In the genomic region with DNA sequence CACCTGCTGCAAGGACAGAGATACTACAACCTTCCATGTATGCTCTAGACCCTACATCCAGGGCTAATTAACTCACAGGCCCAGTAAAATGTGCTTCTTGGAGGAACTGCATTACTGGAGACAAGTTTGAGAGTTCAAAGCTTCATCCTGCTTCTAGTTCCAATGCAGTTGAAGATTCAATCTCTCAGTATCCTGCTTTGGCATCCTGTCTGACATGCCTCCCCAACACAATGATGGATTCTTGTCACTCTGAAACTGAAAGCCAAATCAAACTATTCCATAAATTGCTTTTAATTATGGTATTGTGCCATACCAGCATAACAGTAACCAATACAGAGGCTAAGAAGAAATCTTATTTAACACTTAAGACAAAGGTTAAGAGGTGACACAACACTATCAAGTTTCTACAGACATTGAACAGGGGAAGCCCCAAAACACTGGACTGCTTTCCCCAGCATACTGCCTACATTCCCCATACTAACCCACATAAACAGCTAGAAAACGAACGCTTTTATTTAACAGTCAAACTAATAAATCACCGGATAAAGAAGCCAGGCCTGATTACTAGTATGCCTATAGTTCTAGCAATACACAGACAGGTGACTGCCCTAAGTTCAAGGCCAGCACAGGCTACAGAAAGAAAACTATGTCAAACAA, we compare ENCODE assay signal across 27 mouse cellular contexts.
"Had no signal": no experiment of that assay in that cellular context is flagged by ENCODE, and none has a peak within 500 bp of the region (broad histone marks: within the 10 kb centered on the region; RNA-seq: fewer than 3 reads in every experiment).

No protein-coding gene starts in this region.

- H3K27me3 ChIP-seq: heart, embryonic 12.5 days; hindbrain, embryonic 13.5 days; hindbrain, embryonic 15.5 days; kidney, embryonic 15.5 days; limb, embryonic 12.5 days; liver, embryonic 13.5 days; liver, embryonic 15.5 days had no signal

- H3K4me1 ChIP-seq: heart, embryonic 10.5 days; heart, embryonic 12.5 days; hindbrain, embryonic 13.5 days; hindbrain, embryonic 15.5 days; kidney, embryonic 15.5 days; limb, embryonic 10.5 days; limb, embryonic 12.5 days had no signal

- H3K27ac ChIP-seq: gastrocnemius, adult 2 months; heart, embryonic 10.5 days; hindbrain, embryonic 13.5 days; hindbrain, embryonic 15.5 days; hindbrain, postnatal 0 days; kidney, embryonic 15.5 days; kidney, postnatal 0 days; left cerebral cortex, adult 2 months; limb, embryonic 10.5 days; limb, embryonic 12.5 days; liver, embryonic 13.5 days; liver, embryonic 15.5 days had no signal

- H3K9ac ChIP-seq: heart, embryonic 12.5 days; hindbrain, embryonic 13.5 days; hindbrain, embryonic 15.5 days; kidney, embryonic 15.5 days; limb, embryonic 12.5 days; liver, embryonic 13.5 days; liver, embryonic 15.5 days had no signal

- H3K9me3 ChIP-seq: heart, embryonic 10.5 days; heart, embryonic 12.5 days; hindbrain, embryonic 13.5 days; hindbrain, embryonic 15.5 days; kidney, embryonic 15.5 days; limb, embryonic 10.5 days; liver, embryonic 13.5 days; liver, embryonic 15.5 days had no signal

- H3K4me3 ChIP-seq: gastrocnemius, adult 2 months; heart, embryonic 10.5 days; heart, embryonic 12.5 days; hindbrain, embryonic 13.5 days; hindbrain, embryonic 15.5 days; kidney, embryonic 15.5 days; layer of hippocampus, adult 2 months; left cerebral cortex, adult 2 months; limb, embryonic 10.5 days; limb, embryonic 12.5 days; liver, embryonic 13.5 days; liver, embryonic 15.5 days had no signal

- H3K4me2 ChIP-seq: heart, embryonic 12.5 days; hindbrain, embryonic 13.5 days; hindbrain, embryonic 15.5 days; kidney, embryonic 15.5 days; limb, embryonic 12.5 days; liver, embryonic 11.5 days; liver, embryonic 13.5 days; liver, embryonic 15.5 days had no signal

- DNase-seq: gastrocnemius, adult 2 months; gastrocnemius, postnatal 10 days; gastrocnemius, postnatal 25 days; heart, adult 18-20 months; heart, postnatal 10 days; heart, postnatal 36 days; kidney, adult 11 months; kidney, adult 2 months; kidney, adult 9 months; kidney, postnatal 25 days; kidney, postnatal 4 days; liver; liver, embryonic 13.5 days had no signal

- H3K36me3 ChIP-seq: hindbrain, embryonic 15.5 days had no signal

- ATAC-seq: hindbrain, postnatal 0 days; intestine, embryonic 16.5 days had no signal
